Comparison of ENCODE assay signal across 10 mouse cellular contexts in genomic region chr12:14165713-14166112, GRCm38 (mm10). TPM values are rescaled to one million over a fixed set of nuclear protein-coding genes. Genes with fewer than 3 reads are reported as not detected.
DNase-seq lines count a peak whose midpoint lies in the region; ATAC-seq lines count a peak whose summit lies in the region.
"Had no signal": no experiment of that assay in that cellular context is flagged by ENCODE, and none has a peak within 500 bp of the region (broad histone marks: within the 10 kb centered on the region; RNA-seq: fewer than 3 reads in every experiment).

No protein-coding gene starts in this region.

- H3K4me2 ChIP-seq in kidney, embryonic 14.5 days (replicated peaks; ENCODE audit: low read depth, low read length): no peak overlapping the region
- H3K4me2 ChIP-seq: liver, embryonic 15.5 days had no signal

- no peaks in the 10 kb centered on the region for H3K36me3 ChIP-seq in kidney, embryonic 14.5 days (ENCODE audit: control insufficient read depth, insufficient read depth, low read length)
- H3K36me3 ChIP-seq: liver, embryonic 15.5 days had no signal

- peak; percentile 5 for DNase-seq in kidney, adult 9 months
- DNase-seq in 3T3-L1 (ENCODE audit: low read depth, low spot score): peak; percentile 39
- DNase-seq in adrenal gland, adult 8-10 months: peak; percentile 64
- DNase-seq in heart, postnatal 10 days: peak; percentile 88 to 89
- no peak for DNase-seq in layer of hippocampus, postnatal 14 days (ENCODE audit: low spot score in 2 of 2)
- DNase-seq in left cerebral cortex, adult 9 months (ENCODE audit: low spot score in 2 of 2): no peak
- no peak for DNase-seq in embryo, embryonic 10 days (ENCODE audit: low spot score)
- DNase-seq: thymus, adult 2 months had no signal

- no peaks in the 10 kb centered on the region for H3K9me3 ChIP-seq in kidney, embryonic 14.5 days (ENCODE audit: control insufficient read depth, low read length)
- H3K9me3 ChIP-seq: liver, embryonic 15.5 days had no signal

- 78% methylated on average over 2 of the region's 2 CpGs for WGBS in kidney, embryonic 14.5 days

- no peak overlapping the region for H3K4me3 ChIP-seq in kidney, embryonic 14.5 days (ENCODE audit: low read length)
- H3K4me3 ChIP-seq: liver, embryonic 15.5 days had no signal

- H3K9ac ChIP-seq in kidney, embryonic 14.5 days (ENCODE audit: low read depth, low read length): no peak overlapping the region
- H3K9ac ChIP-seq: liver, embryonic 15.5 days had no signal

- no peak overlapping the region for H3K27ac ChIP-seq in kidney, embryonic 14.5 days (ENCODE audit: low read depth, low read length)
- H3K27ac ChIP-seq: liver, embryonic 15.5 days had no signal

- no peaks in the 10 kb centered on the region for H3K27me3 ChIP-seq in kidney, embryonic 14.5 days (ENCODE audit: control insufficient read depth, insufficient read depth, low read length)
- H3K27me3 ChIP-seq: liver, embryonic 15.5 days had no signal

- no peak for ATAC-seq in kidney, embryonic 14.5 days (ENCODE audit: low FRiP score, low TSS enrichment)

- no peaks in the 10 kb centered on the region for H3K4me1 ChIP-seq in kidney, embryonic 14.5 days (ENCODE audit: control insufficient read depth, insufficient read depth, low read length)
- H3K4me1 ChIP-seq: liver, embryonic 15.5 days had no signal

- intact Hi-C loops in heart, postnatal 10 days (cut with DNase I): no loop called here

RNA-seq across cellular contexts. Expression of gene Fam84a, which starts 13.9 kb away (rescaled TPM):
- 7.9 and 10.4 TPM in 2 replicates for polyA plus RNA-seq in kidney, embryonic 14.5 days (2014; fragmentation: Nextera tagmentation; extraction: Ambion mirVana)
- 1 to 10 TPM; 2.0 to 9.0 (median 4.8) TPM for total RNA-seq in adrenal gland, adult 8-10 months (2022)
- 1 to 10 TPM; 1.4 to 2.2 TPM for total RNA-seq in heart, postnatal 10 days (2021)
- 10 to 100 TPM; 74.6 to 77.2 TPM for total RNA-seq in layer of hippocampus, postnatal 14 days (2021)

Comparison
In these comparisons a context has a peak if more than half of its experiments do, and no peak if none do; other contexts are left out.
1. DNase-seq: peak in kidney, adult 9 months (single experiment), 3T3-L1 (single experiment), adrenal gland, adult 8-10 months (single experiment) and heart, postnatal 10 days (2 of 2); none in layer of hippocampus, postnatal 14 days (0 of 2), left cerebral cortex, adult 9 months (0 of 2) and embryo, embryonic 10 days (single experiment).
2. RNA of gene Fam84a, which starts 13.9 kb away (total RNA-seq): 74.6 to 77.2 TPM in layer of hippocampus, postnatal 14 days; 2.0 to 9.0 TPM in adrenal gland, adult 8-10 months and 1.4 to 2.2 TPM in heart, postnatal 10 days; every median in the first group is over 4 times any median in the second.